Mouse (Mus musculus) myocyte (in vitro differentiated cells): ENCODE measurements around the gene Zfp618. TPM values are rescaled to one million over a fixed set of nuclear protein-coding genes. Genes with fewer than 3 reads are reported as not detected.

Experiments
- H3K27me3 ChIP-seq: one replicate; pipeline ENCODE4 v1.6.1; 2011; ENCODE audit not compliant: control insufficient read depth, insufficient read depth, insufficient read length
- H3K36me3 ChIP-seq: one replicate; pipeline ENCODE4 v1.6.1; 2011; ENCODE audit not compliant: control insufficient read depth, insufficient read depth
- H3K4me2 ChIP-seq: one replicate; pipeline ENCODE4 v1.6.1; 2011; ENCODE audit warnings: low read depth, control low read depth
- H3K4me3 ChIP-seq: one replicate; pipeline ENCODE4 v1.5.1; 2011; ENCODE audit warnings: mild to moderate bottlenecking, control low read depth, moderate library complexity
- H3K79me2 ChIP-seq: one replicate; pipeline ENCODE4 v1.6.1; 2011; ENCODE audit not compliant: control insufficient read depth, insufficient read depth
- H3ac ChIP-seq: one replicate; pipeline ENCODE4 v1.6.1; 2011; ENCODE audit not compliant: control insufficient read depth, insufficient read length
- CEBPB ChIP-seq: IDR thresholded peaks from 2 replicates; pipeline ENCODE4 v1.6.1; 2011; ENCODE audit warnings: mild to moderate bottlenecking, moderate library complexity; ENCODE audit not compliant: poor library complexity, insufficient read depth, severe bottlenecking
- E2F4 ChIP-seq: IDR thresholded peaks from one replicate; pipeline ENCODE4 v1.6.1; 2011; ENCODE audit warnings: mild to moderate bottlenecking, control low read depth, moderate library complexity; ENCODE audit not compliant: insufficient read depth
- MAX ChIP-seq: IDR thresholded peaks from one replicate; pipeline ENCODE4 v1.6.1; 2011; ENCODE audit warnings: low read depth, mild to moderate bottlenecking, control low read depth
- MYOD1 ChIP-seq, 3 experiments: IDR thresholded peaks; one replicate each; pipeline ENCODE4 v1.6.1; 2011; ENCODE audit warnings: control low read depth in 2 of 3, low read depth in 2 of 3, mild to moderate bottlenecking in 2 of 3, moderate library complexity in 1 of 3; ENCODE audit not compliant: insufficient read length in 2 of 3, control insufficient read depth in 1 of 3
- MYOG ChIP-seq, 3 experiments: IDR thresholded peaks; one replicate each; pipeline ENCODE4 v1.6.1; 2011; ENCODE audit warnings: control low read depth in 2 of 3, low read depth in 2 of 3, mild to moderate bottlenecking in 2 of 3; ENCODE audit not compliant: insufficient read length in 2 of 3, control insufficient read depth in 1 of 3, insufficient read depth in 1 of 3
- POLR2A ChIP-seq: IDR thresholded peaks from one replicate; pipeline ENCODE4 v1.6.1; 2011; ENCODE audit warnings: low read depth, mild to moderate bottlenecking, control low read depth, moderate library complexity; ENCODE audit not compliant: insufficient read length
- POLR2AphosphoS2 ChIP-seq: IDR thresholded peaks from one replicate; pipeline ENCODE4 v1.6.1; 2011; ENCODE audit warnings: low read depth, control low read depth; ENCODE audit not compliant: insufficient read length
- REST ChIP-seq: IDR thresholded peaks from one replicate; pipeline ENCODE4 v1.6.1; 2011; ENCODE audit warnings: mild to moderate bottlenecking, control low read depth, moderate library complexity; ENCODE audit not compliant: insufficient read depth, insufficient read length
- SRF ChIP-seq: IDR thresholded peaks from one replicate; pipeline ENCODE4 v1.6.1; 2011; ENCODE audit warnings: low read depth; ENCODE audit not compliant: control insufficient read depth, insufficient read length
- TCF12 ChIP-seq: IDR thresholded peaks from one replicate; pipeline ENCODE4 v1.6.1; 2011; ENCODE audit warnings: mild to moderate bottlenecking, control low read depth; ENCODE audit not compliant: poor library complexity, insufficient read depth, severe bottlenecking
- TCF3 ChIP-seq: IDR thresholded peaks from one replicate; pipeline ENCODE4 v1.6.1; 2011; ENCODE audit warnings: low read depth, control low read depth; ENCODE audit not compliant: insufficient read length
- USF1 ChIP-seq: IDR thresholded peaks from one replicate; pipeline ENCODE4 v1.6.1; 2011; ENCODE audit warnings: low read depth, mild to moderate bottlenecking, control low read depth, moderate library complexity
- polyA plus RNA-seq: library from polyadenylated mRNA; unstranded; fragments of >200 nt; fragmentation: generic; extraction: Trizol; gene quantifications from one replicate; pipeline ENCODE4 v1.2.1, GENCODE M21; 2012; ENCODE audit warnings: missing spikeins

Gene Zfp618
- polyA plus RNA-seq, 1 experiment: not detected

GRCm38 (mm10) chr4:63033724-63034123 lies 68.4 kb downstream of the Zfp618 start:
- H3K4me2 ChIP-seq: no peak overlapping the region
- no peak overlapping the region for H3K4me3 ChIP-seq
- peaks cover 10% of the 10 kb centered on the region for H3K27me3 ChIP-seq
- no peaks in the 10 kb centered on the region for H3K79me2 ChIP-seq
- no peak overlapping the region for H3ac ChIP-seq
- no peaks in the 10 kb centered on the region for H3K36me3 ChIP-seq
- TF ChIP-seq E2F4: no peak
- TF ChIP-seq MAX: no peak
- no peak for TF ChIP-seq POLR2A
- no peak for TF ChIP-seq CEBPB
- no peak for TF ChIP-seq MYOG (IDR thresholded peaks at IDR 0.05; ENCODE audit: control insufficient read depth in 1 of 3, insufficient read depth in 1 of 3, insufficient read length in 2 of 3, low read depth in 2 of 3)
- TF ChIP-seq TCF12: no peak

- H3K4me3 ChIP-seq: no peak overlapping the region
- no peak overlapping the region for H3K4me2 ChIP-seq
- no peak for TF ChIP-seq USF1
- TF ChIP-seq MYOG (IDR thresholded peaks at IDR 0.05; ENCODE audit: control insufficient read depth in 1 of 3, insufficient read depth in 1 of 3, insufficient read length in 2 of 3, low read depth in 2 of 3): no peak
- no peak for TF ChIP-seq SRF
- no peak for TF ChIP-seq POLR2A
- no peak for TF ChIP-seq POLR2AphosphoS2
- TF ChIP-seq TCF12: no peak
- TF ChIP-seq E2F4: no peak
- TF ChIP-seq MYOD1 (IDR thresholded peaks at IDR 0.05; ENCODE audit: control insufficient read depth in 1 of 3, insufficient read length in 2 of 3, low read depth in 2 of 3): no peak
- TF ChIP-seq MAX: no peak
- TF ChIP-seq TCF3: no peak
- TF ChIP-seq REST: no peak
- no peak for TF ChIP-seq CEBPB
- H3K36me3 ChIP-seq: no peaks in the 10 kb centered on the region
- H3ac ChIP-seq: no peak overlapping the region
- H3K79me2 ChIP-seq: no peaks in the 10 kb centered on the region
- peaks cover 10% of the 10 kb centered on the region for H3K27me3 ChIP-seq
Observed at GRCm38 (mm10) chr4:63035991-63036390, 70.6 kb downstream of the Zfp618 start.

- Histone ChIP-seq H3K4me3 (no peak overlapping the region), H3K27me3 (peaks cover 10% of the 10 kb centered on the region), H3K36me3 (no peaks in the 10 kb centered on the region), H3K4me2 (no peak overlapping the region), H3ac (no peak overlapping the region), H3K79me2 (no peaks in the 10 kb centered on the region)
- TF ChIP-seq USF1 (no peak), POLR2A (no peak), CEBPB (no peak), MAX (no peak), POLR2AphosphoS2 (no peak), REST (no peak), TCF3 (no peak)
Observed at GRCm38 (mm10) chr4:63036790-63037189, 71.4 kb downstream of the Zfp618 start.

GRCm38 (mm10) chr4:63037555-63037954 lies 72.2 kb downstream of the Zfp618 start:
- Histone ChIP-seq H3K27me3 (peaks cover 10% of the 10 kb centered on the region), H3K79me2 (no peaks in the 10 kb centered on the region), H3K36me3 (no peaks in the 10 kb centered on the region), H3ac (no peak overlapping the region), H3K4me3 (no peak overlapping the region), H3K4me2 (no peak overlapping the region)
- TF ChIP-seq POLR2A (no peak), CEBPB (no peak), USF1 (no peak), TCF12 (no peak), POLR2AphosphoS2 (no peak), MYOD1 (IDR thresholded peaks at IDR 0.05; ENCODE audit: control insufficient read depth in 1 of 3, insufficient read length in 2 of 3, low read depth in 2 of 3) (no peak), REST (no peak), MYOG (IDR thresholded peaks at IDR 0.05; ENCODE audit: control insufficient read depth in 1 of 3, insufficient read depth in 1 of 3, insufficient read length in 2 of 3, low read depth in 2 of 3) (no peak), TCF3 (no peak), SRF (no peak), MAX (no peak), E2F4 (no peak)

- no peaks in the 10 kb centered on the region for H3K36me3 ChIP-seq
- TF ChIP-seq POLR2A (no peak), MAX (no peak), TCF12 (no peak), MYOG (IDR thresholded peaks at IDR 0.05; ENCODE audit: control insufficient read depth in 1 of 3, insufficient read depth in 1 of 3, insufficient read length in 2 of 3, low read depth in 2 of 3) (no peak), REST (no peak), E2F4 (no peak), CEBPB (no peak), USF1 (no peak), SRF (no peak), MYOD1 (IDR thresholded peaks at IDR 0.05; ENCODE audit: control insufficient read depth in 1 of 3, insufficient read length in 2 of 3, low read depth in 2 of 3) (no peak), POLR2AphosphoS2 (no peak), TCF3 (no peak)
- no peak overlapping the region for H3ac ChIP-seq
- H3K4me2 ChIP-seq: no peak overlapping the region
- peaks cover 10% of the 10 kb centered on the region for H3K27me3 ChIP-seq
- no peaks in the 10 kb centered on the region for H3K79me2 ChIP-seq
- H3K4me3 ChIP-seq: no peak overlapping the region
Observed at GRCm38 (mm10) chr4:63038265-63038664, 72.9 kb downstream of the Zfp618 start.
